Mouse (Mus musculus): ENCODE measurements around the gene Golga1.

GRCm38 (mm10) chr2:38969650-38970049, 95.7 kb downstream of the Golga1 start:
- no peak for TF ChIP-seq CTCF (IDR thresholded peaks at IDR 0.05; ENCODE audit: low read depth)
- TF ChIP-seq EP300 (IDR thresholded peaks at IDR 0.05; ENCODE audit: low read depth), result no peak

Data from heart, postnatal 0 days (tissue).